Mouse (Mus musculus) midbrain, postnatal 0 days (tissue): Measurements from ENCODE around the gene Kcnab2. TPM values are rescaled to one million over a fixed set of nuclear protein-coding genes. Genes with fewer than 3 reads are reported as not detected.

Experiments
- ATAC-seq: fragments of 200-750 bp; cut with Nextera tagmentation; 2 replicates; pipeline ENCODE4 v1.8.0; 2017; ENCODE audit warnings: moderate number of reproducible peaks, mild to moderate bottlenecking, moderate TSS enrichment, moderate library complexity; ENCODE audit not compliant: low FRiP score
- DNase-seq: peaks from one replicate; pipeline ENCODE4 v3.0.0-alpha.2; 2015; ENCODE audit warnings: low spot score
- H3K27ac ChIP-seq: fragments of 300-500 bp; sonication (generic); 2 replicates; pipeline ENCODE4 v1.5.1; 2014; ENCODE audit warnings: low read depth, mild to moderate bottlenecking, low read length, mixed read lengths
- H3K27me3 ChIP-seq: fragments of 300-500 bp; sonication (generic); 2 replicates; pipeline ENCODE4 v1.6.1; 2014; ENCODE audit warnings: low read length, control low read depth, mixed read lengths; ENCODE audit not compliant: insufficient read depth
- H3K36me3 ChIP-seq: fragments of 300-500 bp; sonication (generic); 2 replicates; pipeline ENCODE4 v1.6.1; 2014; ENCODE audit warnings: low read length, control low read depth, mixed read lengths; ENCODE audit not compliant: insufficient read depth
- H3K4me1 ChIP-seq: fragments of 300-500 bp; sonication (generic); 2 replicates; pipeline ENCODE4 v1.6.1; 2014; ENCODE audit warnings: mild to moderate bottlenecking, control low read depth, antibody characterized with exemption, low read length, mixed read lengths; ENCODE audit not compliant: insufficient read depth
- H3K4me2 ChIP-seq: fragments of 300-500 bp; sonication (generic); 2 replicates; pipeline ENCODE4 v1.6.1; 2014; ENCODE audit warnings: low read depth, mild to moderate bottlenecking, low read length, mixed read lengths; ENCODE audit not compliant: poor library complexity, severe bottlenecking
- H3K4me3 ChIP-seq: fragments of 300-500 bp; sonication (generic); 2 replicates; pipeline ENCODE4 v1.5.1; 2014; ENCODE audit warnings: low read depth, mild to moderate bottlenecking, low read length, moderate library complexity
- H3K9ac ChIP-seq: fragments of 300-500 bp; sonication (generic); replicated peaks from 2 replicates; pipeline ENCODE4 v1.6.1; 2014; ENCODE audit warnings: mild to moderate bottlenecking, low read length, moderate library complexity, mixed read lengths; ENCODE audit not compliant: poor library complexity, severe bottlenecking
- H3K9me3 ChIP-seq: fragments of 300-500 bp; sonication (generic); 2 replicates; pipeline ENCODE4 v1.6.1; 2016; ENCODE audit warnings: low read length, control low read depth
- CTCF ChIP-seq: IDR thresholded peaks from 2 replicates; pipeline ENCODE4 v1.5.1; 2016; ENCODE audit warnings: antibody characterized with exemption, mild to moderate bottlenecking
- WGBS: fragments of 180-500 bp; shearing (Covaris S2); extraction: QIAGEN DNeasy Blood & Tissue Kit; methylation state at CpG from one replicate; pipeline ENCODE4 v1.1.7; 2014; 5-methylcytosine and 5-hydroxymethylcytosine counted together
- polyA plus RNA-seq: library from polyadenylated mRNA; unstranded; fragments of >200 nt; fragmentation: Nextera tagmentation; extraction: Ambion mirVana; gene quantifications from 2 replicates; pipeline ENCODE4 v1.2.1, GENCODE M21; 2015
- total RNA-seq: library from RNA; depleted of rRNA; stranded (reverse); fragments of >200 nt; gene quantifications from 2 replicates; pipeline ENCODE4 v1.2.3, GENCODE M21; 2014

Gene Kcnab2
- total and polyA plus RNA-seq, 2 experiments from 2014 or later: 30.2 to 66.9 TPM

DNA sequence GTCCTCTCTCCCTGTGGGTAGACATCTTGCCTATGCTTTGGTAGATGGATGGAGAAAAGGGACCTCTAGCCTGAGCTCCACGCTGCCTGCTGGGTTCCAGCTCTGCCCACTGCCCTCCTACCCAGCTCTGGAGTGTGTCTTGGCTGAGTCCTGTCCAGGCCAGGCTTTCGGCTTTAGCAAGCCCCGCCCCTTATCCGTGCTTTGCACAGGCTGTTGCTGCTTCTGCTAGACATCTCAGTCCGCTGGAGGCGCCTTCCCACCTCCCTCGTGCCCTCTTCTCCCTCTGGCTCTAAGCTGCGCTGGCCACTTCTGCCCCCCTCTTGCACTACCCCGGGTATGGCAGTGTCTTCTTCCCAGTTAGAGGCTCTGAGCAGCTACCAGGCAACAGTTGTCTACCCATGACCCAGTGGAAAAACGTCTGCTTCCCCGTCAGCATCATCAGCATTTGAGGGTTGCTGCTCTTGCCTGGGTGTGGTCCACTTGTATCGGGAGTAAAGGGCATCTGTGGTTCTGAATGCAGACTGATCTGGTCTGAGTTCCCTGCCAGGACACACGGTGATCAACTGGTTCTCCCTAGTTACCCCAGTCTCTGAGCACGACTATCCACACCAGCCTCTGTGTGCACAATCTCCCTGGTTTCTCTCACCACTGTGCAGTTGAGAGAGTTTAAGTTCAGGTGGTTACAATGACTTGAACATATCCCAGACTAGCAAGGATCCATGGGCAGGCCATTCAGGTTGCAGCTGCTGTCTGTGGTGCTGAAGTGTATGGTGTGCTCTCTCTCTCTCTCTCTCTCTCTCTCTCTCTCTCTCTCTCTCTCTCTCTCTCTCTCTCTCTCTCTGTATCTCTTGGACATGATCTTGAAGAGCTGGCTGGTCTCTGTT lies 126.0 kb downstream of the Kcnab2 start:
- 10% methylated on average over 13 of the region's 14 CpGs for WGBS
- DNase-seq: peak; percentile 62
- Histone ChIP-seq H3K36me3 (peaks cover 38% of the 10 kb centered on the region), H3K4me1 (peaks cover 21% of the 10 kb centered on the region), H3K9me3 (no peaks in the 10 kb centered on the region), H3K27ac (peak overlapping the region; percentile 91), H3K9ac (no peak overlapping the region; the same call in 1 of the 2 replicates), H3K27me3 (no peaks in the 10 kb centered on the region), H3K4me2 (no peak overlapping the region), H3K4me3 (no peak overlapping the region)
- peak; percentile 37; the same call in 1 of the 2 replicates for TF ChIP-seq CTCF
- peak; percentile 47 for ATAC-seq

GRCm38 (mm10) chr4:152350722-152351421 lies 126.8 kb downstream of the Kcnab2 start:
- no peak for TF ChIP-seq CTCF
- H3K36me3 ChIP-seq: peaks cover 30% of the 10 kb centered on the region
- H3K4me3 ChIP-seq: no peak overlapping the region
- no peak for DNase-seq
- whole genome bisulfite sequencing: 27% methylated on average over 8 of the region's 8 CpGs
- no peaks in the 10 kb centered on the region for H3K27me3 ChIP-seq
- peak; percentile 17; the same call in 1 of the 2 replicates for ATAC-seq
- H3K27ac ChIP-seq: peak overlapping the region; percentile 91
- peak overlapping the region; percentile 53 for H3K4me2 ChIP-seq
- H3K9me3 ChIP-seq: no peaks in the 10 kb centered on the region
- peaks cover 21% of the 10 kb centered on the region for H3K4me1 ChIP-seq
- H3K9ac ChIP-seq: peak overlapping the region; percentile 39

- Histone ChIP-seq H3K27ac (peak overlapping the region; percentile 91), H3K4me1 (peaks cover 21% of the 10 kb centered on the region), H3K36me3 (peaks cover 24% of the 10 kb centered on the region), H3K4me3 (peak overlapping the region; percentile 19; the same call in 1 of the 2 replicates), H3K9me3 (no peaks in the 10 kb centered on the region), H3K27me3 (no peaks in the 10 kb centered on the region), H3K9ac (peak overlapping the region; percentile 62), H3K4me2 (peak overlapping the region; percentile 53)
- peak; percentile 63 for ATAC-seq
- WGBS: 7% methylated on average over 17 of the region's 17 CpGs
- no peak for TF ChIP-seq CTCF
- peak; percentile 90 for DNase-seq
These were observed 127.8 kb downstream of the Kcnab2 start for GRCm38 (mm10) chr4:152349837-152350381.

GRCm38 (mm10) chr4:152345120-152345889 lies 132.4 kb downstream of the Kcnab2 start:
- Histone ChIP-seq H3K36me3 (peaks cover 5% of the 10 kb centered on the region; the same call in 1 of the 2 replicates), H3K4me3 (no peak overlapping the region), H3K27me3 (no peaks in the 10 kb centered on the region), H3K9me3 (no peaks in the 10 kb centered on the region), H3K4me2 (no peak overlapping the region), H3K4me1 (peaks cover 31% of the 10 kb centered on the region), H3K27ac (no peak overlapping the region), H3K9ac (no peak overlapping the region)
- ATAC-seq: no peak
- TF ChIP-seq CTCF: no peak
- DNase-seq: no peak
- 56% methylated on average over 7 of the region's 7 CpGs for WGBS

DNA sequence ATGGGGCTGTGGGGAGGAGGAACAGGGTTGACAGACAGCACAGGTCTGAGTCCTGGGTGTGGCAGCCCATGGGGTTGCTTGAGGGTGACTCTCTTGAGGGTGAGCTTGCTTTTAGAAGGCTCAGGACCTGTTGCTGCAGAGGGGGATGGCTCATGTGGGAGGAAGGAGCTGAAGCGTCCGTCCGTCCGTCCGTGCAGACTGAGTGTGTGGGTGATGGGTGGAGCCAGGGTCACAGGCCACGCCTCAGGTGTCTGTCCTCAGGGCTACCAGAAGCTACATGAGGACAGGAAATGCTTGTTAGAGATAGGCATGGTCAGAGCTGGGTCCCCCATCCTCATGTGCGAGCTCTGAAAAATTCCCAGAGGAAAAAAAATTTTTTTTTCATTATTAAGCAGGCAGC lies 133.0 kb downstream of the Kcnab2 start:
- no peaks in the 10 kb centered on the region for H3K9me3 ChIP-seq
- no peaks in the 10 kb centered on the region for H3K27me3 ChIP-seq
- H3K9ac ChIP-seq: 0 out of 2 replicates have a peak overlapping the region, but pooled peaks have one; percentile 13
- peaks cover 5% of the 10 kb centered on the region; the same call in 1 of the 2 replicates for H3K36me3 ChIP-seq
- ATAC-seq (no peak), DNase-seq (no peak)
- no peak for TF ChIP-seq CTCF
- 0 out of 2 replicates have a peak overlapping the region, but pooled peaks have one; percentile 15 for H3K4me2 ChIP-seq
- WGBS: 56% methylated on average over 7 of the region's 7 CpGs
- H3K27ac ChIP-seq: no peak overlapping the region
- peaks cover 31% of the 10 kb centered on the region for H3K4me1 ChIP-seq
- no peak overlapping the region for H3K4me3 ChIP-seq
